Mouse (Mus musculus) CD4-positive helper T cell, adult 2 months (primary cell): ENCODE results near the gene Maml3.

Experiments
- DNase-seq: peaks from one replicate; pipeline ENCODE4 v3.0.0-alpha.2; 2012; ENCODE audit warnings: low read depth, missing footprints, low spot score

Maml3 gene

DNA sequence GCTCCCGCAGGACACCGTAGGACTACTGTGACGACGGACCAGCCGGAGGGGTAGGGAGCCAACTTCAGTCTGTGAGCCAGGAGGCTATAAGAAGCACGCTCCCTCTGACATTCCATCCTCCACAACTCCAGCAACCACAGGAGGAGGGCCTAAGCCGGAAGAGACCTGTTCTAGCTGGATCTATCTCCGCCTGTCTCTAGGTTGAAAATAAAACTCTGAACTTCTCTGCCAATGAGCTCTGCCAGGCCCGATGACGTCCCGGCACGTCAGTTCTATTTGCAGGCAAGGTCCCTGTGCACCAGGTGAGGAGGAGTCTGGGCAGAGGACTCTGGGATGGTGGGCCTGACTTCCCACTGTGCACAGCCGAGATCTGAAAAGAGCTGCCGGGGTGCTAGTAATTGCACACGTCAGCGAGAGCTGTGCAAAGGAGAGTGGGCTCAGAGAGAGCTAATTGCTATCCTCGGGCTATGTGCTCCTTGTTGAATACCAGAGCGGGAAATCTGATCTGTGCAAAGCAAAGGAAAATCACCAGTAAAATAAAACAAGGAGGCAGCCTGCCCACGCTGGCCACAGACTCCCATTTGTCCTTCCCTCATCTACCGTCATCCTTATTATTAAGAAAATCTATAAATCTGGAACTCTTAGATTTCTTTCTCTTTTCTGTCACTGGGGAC is 58.7 kb downstream of the Maml3 start:
- peak; percentile 77 for DNase-seq

DNA sequence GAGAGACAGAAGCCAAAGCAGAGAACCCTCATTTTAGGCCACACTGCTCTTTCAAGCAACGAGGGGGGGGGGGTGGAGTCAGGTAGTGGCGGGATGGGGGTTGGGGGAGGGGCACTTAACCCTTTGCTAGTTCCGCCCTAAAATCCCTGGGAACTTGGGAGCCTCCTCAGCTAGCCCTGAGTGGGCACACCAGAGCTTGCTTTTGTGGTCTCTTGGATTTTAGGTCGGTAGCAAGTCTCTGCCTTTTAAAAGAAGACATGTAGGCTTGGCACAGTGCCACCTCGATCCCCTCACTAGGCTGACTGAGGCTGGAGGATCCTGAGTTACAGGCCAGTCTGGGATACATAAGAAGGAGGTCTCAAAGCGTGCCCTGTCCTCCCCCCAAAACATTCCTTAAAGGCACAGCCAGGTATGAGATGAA is 59.6 kb downstream of the Maml3 start:
- DNase-seq: no peak

DNA sequence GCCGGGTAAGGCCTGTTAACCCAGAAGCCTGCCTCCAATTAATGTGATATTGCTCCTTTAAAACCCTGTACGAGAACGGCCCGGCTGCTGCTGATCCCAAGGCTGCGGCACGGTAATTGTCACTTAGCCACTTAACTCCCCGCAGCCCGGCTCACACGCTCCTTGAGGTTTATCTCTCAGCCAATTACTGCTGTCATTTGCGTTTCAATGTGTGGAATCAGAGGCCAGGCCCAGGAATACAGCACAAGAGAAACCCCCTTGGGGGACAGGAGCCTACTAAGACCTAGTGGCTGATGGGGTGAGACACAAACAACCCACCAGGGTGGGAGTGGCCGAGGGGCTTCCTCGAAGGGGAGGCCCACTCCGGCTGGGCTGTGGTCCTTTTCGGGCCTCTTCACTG is 60.2 kb downstream of the Maml3 start:
- no peak for DNase-seq

DNA sequence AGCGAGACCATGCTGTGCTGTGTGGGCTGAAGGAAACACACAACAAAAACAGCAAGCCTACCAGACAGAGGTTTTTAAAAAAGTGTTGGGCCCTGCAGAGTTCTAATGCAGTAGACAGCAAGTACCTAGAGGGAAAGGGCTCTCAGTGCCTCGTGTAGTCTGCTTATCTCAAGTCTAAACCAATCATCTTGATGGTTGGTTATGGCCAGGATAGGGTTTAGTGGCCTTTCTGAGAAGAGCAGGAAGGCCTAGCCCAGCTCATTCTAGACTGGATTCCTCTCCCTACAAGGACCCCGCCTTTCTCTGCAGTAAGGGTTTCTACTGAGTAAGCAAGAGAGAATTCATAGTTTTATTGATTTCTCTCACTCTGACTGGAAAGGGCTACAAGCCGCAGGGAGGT is 61.0 kb downstream of the Maml3 start:
- no peak for DNase-seq

DNA sequence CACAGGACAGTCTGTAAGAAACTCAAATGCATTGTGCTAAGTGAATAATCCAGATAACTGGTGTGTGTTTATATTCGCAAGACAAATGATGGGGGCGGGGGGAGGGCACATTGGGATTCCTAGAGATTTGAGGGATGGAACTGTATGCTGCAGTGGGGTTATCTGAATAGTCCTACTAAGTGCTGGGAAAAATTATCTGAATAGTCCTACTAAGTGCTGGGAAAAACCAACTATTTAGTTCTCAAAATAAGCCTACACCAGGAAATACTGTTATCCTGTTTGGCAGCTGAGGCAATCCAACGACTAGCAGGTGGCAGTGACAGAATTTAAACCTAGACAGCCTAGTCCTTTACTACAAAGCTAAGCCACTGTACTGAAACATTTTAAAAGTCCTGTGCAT is 62.2 kb downstream of the Maml3 start:
- no peak for DNase-seq

DNA sequence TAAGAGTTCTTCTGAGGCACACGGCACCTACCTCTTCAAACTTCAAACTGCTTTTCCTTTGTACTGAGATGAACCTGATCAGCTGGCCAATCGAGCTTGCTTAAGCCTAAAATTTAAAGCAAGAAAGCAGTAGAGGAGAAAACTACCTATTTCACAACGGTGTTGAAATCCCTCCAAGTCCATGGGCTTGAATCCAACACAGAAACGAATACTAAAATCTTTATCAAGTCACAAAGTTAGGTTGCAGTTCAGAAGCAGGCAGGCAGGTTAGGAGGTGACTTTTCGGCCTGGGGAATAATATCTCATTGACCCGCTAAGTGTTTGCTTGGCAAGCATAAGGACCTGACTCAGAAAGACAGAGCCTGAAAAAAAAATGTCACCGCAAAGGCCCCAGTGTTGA is 64.9 kb downstream of the Maml3 start:
- DNase-seq: no peak

DNA sequence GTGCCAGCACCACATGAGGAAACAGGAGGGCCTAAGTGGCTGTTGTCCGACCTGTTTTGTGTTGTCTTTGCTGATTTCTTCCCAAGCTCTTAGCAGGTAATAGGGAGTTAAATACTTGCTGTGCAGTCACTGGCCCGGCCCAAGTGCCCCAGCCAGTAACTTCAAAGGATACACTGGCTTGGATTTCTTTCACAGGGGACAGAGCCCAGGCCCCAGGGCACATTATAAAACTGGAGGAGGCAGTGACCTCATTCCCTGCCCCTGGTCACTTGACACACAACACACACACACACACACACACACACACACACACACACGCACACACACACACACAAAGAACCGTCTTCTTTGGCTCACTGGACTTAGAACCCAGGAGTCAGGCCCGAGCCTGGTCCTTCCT is 67.6 kb downstream of the Maml3 start:
- no peak for DNase-seq

DNA sequence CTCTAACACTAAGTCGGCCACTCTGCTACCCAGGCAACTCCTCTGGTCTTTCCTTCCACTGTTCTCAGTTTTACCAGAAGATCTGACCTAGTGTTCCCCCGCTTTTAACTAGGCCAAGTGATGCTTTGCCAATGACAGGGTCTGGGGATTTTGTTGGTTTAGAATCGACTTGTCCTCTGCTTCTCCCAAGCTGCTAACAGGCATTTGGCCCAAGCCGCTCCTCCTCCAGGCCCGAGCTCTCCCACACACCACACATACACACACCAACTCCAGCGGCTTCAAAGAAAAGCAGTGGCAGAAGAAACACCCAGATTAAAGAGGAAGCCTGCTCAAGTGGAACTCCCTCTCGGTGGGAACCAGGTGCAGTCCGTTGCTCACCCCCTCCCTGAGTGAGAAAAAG is 69.5 kb downstream of the Maml3 start:
- no peak for DNase-seq

DNA sequence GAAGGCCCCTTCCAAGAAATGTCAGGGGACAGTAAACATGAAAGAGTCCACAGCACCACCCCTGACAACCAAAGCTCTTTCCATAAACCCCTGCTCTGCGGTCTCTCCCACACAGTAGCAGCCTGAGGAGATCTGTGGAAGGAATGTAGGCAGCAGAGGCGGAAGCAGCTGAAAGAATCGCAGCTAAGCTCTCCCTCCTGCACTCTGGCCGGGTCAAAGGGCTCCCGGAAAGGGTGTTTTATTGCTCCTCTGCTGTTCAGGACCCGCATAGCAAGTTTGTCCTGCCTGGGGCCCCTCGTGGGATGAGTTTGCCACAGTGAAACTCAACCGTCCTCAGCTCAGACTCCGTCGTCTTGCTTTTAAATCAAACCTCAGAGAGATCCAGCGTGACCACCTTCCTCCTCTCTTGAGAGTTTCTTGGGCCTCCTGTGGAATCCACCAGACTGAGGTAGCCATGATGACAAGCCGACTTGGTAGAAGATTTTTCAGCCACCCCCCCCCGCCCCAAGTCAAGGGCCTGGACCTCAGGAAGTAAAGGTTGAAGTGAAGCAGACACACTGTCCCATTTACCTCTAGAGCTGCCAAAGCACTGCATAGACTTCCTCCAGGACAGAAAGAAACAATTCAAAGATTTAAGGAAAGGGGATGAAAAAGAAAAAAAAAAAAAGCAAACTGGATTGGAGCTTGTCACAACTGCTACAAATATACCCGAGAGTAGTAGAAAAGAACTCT is 70.9 kb downstream of the Maml3 start:
- DNase-seq: no peak

DNA sequence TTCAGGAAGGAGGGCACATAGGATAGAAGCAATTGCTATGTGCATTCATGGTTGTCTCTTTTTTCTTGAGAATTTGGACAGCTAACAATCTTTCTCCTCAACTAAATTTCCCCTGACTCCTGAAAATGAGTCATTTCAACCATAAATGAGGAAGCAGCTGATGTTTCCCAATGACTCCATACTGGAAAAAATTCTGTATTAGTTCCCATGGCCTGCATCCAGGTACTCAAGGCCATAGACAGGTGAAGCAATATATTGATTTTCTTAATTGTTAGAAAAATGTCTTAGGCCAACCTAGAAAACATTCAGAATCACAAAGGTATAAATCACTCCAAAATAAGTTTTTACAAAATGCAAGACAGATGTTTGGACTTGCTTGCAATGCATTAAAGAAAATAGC is 73.5 kb downstream of the Maml3 start:
- DNase-seq: no peak

DNA sequence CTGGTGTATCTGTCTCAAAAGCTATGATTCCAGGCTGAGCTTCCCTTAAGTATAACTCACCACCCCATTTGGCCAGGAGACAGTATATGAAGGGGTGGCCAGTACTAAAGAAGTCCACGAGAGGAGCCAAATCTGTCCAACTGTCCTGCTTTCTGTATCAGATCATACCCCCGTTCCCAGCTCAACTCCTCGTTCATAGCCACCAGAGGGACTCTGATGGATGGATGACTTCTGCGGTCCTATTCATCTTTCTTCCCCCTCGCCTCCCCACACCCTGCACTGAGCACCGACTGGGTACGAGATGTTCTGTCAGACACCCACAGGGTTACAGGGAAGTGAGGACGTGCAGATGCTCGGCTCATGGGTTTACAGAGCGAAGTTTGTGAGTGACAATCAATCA is 74.8 kb downstream of the Maml3 start:
- peak; percentile 36 for DNase-seq

DNA sequence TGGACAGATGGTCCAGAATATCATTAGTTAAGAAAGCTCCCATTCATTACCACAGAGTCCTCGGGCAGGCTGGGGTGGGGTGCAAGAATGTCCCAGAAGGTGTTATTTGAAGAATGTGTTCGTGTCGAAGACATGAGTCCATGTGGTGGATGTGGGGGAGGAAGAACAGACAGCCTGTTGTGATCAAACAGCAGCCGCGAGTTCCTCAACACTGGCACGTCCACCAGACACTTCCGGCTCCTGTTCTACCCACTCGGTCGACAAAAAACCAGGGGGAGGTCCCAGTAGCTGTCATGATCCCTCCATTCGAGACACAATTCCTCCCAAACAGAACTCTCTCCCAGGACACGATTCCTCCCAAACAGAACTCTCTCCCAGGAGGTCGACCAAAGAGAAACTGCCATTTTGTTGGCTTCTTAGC is 75.2 kb downstream of the Maml3 start:
- peak; percentile 56 for DNase-seq

DNA sequence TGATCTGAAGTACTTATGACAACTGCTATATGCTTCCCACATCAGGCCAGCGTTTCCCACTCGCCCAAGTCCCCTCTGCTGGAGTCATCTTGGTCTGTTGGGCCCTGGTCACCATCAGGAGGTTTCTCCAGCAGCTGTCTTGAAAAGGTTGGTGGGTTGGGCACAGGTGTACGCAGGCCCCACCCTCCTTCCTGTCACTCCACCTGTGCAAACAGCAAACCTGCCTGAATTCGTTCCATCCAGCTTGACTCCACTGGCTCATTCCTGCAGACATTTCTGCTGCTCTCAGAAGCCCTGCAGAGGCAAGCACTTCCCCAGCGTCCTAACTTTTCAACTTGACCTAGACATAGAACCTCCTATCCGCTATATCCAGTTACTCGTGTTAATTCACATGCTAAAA is 76.9 kb downstream of the Maml3 start:
- no peak for DNase-seq

DNA sequence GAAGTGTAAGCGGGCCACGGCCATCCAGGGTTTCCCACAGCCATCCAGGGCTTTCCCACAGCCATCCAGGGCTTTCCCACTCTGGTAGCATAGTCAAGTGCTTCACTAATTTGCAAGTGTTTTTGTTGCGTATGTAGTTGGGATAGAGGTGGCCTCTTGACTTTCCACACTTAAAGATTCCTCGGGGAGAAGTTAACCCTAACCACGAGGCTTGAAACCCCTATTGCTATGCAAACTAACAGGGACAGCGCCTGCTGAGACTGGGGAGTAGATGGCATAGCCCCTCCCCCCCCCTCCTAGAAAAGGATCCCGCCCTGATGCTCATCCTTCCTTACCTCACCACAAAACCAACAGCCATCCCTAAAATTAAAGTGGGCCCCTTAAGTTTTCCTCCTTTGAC is 82.4 kb downstream of the Maml3 start:
- no peak for DNase-seq

DNA sequence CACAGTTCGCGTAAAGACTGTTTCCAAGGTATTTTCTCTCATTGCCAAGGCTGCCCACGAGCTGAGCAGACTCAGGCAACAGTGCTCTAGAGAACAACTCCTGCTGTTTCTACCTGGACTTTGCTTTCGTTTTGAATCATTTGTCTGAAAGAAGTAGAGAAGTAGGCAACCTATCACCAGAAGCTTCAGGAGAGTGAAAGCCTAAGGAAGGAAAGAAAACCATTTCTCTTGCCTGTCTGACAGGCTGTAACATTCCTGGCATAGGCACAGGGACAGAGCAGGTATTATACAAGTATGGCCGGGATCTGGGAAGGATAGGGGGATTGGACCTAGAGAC is 86.8 kb downstream of the Maml3 start:
- no peak for DNase-seq

DNA sequence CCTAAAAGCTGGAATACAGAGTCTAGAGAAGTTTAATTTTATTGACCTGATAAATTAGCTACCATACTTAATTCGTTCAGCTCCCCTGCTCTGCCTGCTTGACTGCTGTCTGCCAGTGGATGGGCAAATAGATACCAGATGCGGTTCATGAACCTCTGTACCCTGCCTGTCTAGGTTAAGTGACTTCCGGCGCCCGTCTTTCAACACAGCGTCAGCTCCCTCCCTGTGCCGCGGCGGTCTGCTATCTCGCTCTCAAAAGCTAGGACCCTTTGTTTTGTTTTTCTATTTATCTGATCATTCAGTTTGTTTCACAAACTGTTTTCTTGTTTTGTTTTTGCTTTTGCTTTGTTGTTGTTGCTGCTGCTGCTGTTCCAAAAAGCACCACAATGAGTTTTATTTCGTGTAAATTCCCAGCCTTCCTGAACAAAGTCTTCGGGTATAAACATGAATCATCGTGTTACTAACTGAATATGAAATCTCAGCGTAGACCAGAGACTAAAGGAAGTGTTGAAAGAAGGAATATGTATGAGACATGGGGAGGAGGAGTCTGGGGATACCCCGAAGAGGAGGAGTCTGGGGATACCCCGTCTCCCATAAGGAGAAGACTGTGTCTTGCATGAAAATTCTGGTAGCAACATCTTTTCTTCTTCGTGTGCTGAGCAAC is 87.3 kb downstream of the Maml3 start:
- DNase-seq: no peak

DNA sequence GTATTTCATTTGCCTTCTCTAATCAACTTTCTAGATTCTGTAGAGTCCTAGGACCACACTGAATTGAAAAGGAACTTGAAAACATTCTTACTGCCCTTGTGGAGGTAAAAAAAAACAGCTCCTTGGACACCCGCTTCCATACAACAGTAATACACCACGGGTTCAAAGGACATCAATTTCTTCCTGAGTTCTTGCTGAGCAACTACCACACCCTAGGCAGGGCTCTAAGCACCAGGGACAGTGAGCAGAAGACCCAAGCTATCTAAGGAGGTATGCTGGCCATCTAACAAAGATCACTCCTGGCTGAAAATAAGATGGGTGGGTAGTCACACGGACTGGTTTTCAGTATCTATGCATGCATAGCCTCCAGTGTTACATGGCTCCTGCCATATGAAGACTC is 88.7 kb downstream of the Maml3 start:
- DNase-seq: no peak

DNA sequence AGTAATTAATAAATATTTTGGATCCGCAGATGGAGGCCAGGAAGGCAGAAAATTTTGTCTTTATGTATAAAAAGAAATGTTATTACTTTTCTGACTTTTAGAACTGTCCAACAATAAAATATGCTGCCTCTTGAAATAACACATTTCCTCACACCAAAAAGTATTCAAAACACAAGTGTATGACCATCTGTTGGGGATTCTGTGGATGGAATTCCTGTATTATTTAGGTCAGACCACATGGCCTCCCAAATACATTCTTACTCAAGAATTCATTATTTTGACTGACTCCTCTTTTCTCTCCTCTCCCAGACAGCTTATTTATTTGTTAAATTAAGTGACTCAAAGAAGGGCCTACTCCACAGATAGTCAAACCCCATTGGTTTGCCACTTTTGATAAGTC is 89.3 kb downstream of the Maml3 start:
- DNase-seq: no peak

DNA sequence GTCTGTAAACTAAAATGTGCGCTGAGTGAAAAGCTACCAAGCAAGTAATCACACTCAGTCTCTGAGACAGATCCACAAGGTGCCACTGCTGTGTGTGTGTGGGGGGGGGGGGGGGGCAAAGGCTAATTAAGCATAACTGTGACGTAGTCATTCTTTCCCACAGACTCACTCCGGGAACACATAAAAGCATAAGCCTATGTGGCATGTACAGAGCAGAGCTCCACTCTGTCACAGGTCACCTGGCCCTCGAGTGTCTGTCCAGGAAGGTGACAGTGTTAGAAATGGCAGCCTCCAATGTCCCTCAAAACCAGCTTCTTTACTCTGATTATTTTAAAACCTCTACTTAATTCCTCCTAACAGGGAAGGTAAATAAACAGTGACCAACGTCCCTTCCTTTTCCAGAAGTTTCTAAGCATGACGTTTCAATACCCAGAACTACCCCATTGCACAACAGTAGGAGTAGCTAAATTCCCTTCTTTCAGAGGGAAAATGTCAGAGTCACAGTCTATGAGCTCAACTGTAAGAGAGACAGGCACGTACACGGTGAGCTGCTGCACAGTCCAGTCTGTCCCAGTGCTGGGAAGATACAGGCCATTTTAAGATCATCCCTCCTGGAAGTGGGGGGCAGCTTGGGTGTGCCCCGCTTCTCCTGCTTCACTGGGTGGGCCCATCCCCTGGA is 93.7 kb downstream of the Maml3 start:
- DNase-seq: no peak

DNA sequence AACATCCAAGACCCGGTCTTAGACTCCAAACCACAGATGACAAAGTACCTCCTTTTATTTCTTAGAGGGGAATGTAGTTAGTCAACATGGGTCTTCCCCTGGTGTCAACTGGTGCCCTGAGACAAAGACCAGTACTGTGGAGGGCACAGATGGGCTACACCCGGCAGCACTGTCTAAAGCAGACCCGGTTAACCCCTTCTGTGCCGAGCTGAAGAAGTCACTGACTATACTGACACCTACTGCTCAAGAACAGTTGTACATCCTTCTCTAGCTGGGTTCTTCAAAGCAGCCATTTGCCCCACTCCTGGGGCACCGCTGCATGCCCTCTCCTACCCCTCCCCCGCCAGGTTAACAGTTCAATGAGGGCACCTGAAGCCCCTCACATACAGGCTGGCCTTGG is 95.6 kb downstream of the Maml3 start:
- peak; percentile 23 for DNase-seq

DNA sequence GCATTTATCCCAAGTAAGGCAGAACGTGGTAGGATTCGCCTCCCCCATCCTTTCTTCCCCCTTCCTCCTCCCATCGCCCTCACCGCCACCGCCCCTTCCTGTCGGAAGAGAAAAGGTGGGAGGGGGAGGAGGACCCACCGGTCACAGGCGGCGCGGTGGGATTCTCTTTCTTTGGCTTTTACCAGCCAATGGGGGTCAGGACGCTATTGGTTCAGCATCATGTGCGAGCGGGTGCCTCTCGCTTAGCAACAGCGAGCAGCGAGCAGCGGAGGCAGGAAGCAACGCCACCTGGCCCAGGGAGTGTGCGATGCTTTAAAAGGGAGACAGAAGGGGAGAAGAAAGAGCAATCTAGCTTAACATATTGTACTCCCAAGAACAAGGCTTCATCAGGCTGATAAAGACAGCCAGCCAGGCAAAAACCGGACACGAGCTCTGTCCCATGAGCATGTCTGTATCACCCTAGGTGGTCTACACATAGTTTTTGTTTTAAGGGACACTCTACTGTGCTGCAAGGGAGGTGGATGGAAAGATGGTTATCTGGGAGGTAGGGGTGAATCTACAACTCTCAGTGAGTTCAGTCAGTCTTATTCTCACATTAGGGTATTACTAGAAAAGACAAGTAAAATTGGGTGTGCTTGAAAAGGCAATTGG is 97.1 kb downstream of the Maml3 start:
- DNase-seq: peak; percentile 72

DNA sequence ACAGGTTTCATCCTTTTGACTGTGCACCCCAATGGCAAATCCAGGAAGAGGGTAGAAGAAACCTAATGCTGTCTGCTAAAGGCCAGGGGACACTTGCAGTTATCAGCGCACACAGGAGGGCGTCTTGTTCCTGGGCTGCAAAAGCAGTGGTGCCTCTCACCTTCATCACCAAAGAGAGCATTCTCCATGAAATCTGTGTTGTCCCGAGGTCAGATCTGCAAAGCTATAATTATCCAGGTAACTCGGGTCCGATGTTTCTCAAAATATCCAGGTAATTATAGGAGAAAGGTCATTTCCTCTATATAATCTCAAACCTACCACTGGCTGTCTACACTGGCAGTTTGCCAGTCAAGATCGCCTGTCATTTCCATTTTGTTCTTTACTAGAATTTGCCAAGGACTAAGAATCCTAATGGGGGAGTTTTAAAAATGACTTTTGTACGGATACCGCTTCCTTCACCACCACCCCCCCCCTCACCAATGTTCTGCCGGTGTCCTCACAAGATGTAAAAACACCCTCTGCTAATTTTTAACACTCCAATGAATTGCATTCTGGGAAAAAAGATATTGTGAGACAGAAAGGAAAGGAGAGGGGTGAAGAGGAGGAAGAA is 98.0 kb downstream of the Maml3 start:
- no peak for DNase-seq
